26 mouse cellular contexts compared by ENCODE assay signal in genomic region chr9:94694243-94694642, GRCm38 (mm10). TPM values are rescaled to one million over a fixed set of nuclear protein-coding genes. Genes with fewer than 3 reads are reported as not detected.
A peak's percentile ranks its signal among the peaks of the same experiment; 100 is the strongest.
DNase-seq lines count a peak whose midpoint lies in the region; ATAC-seq and TF ChIP-seq lines count a peak whose summit lies in the region.
"Had no signal": no experiment of that assay in that cellular context is flagged by ENCODE, and none has a peak within 500 bp of the region (broad histone marks: within the 10 kb centered on the region; RNA-seq: fewer than 3 reads in every experiment).

No protein-coding gene starts in this region.

- WGBS in heart, embryonic 14.5 days = 30% methylated on average over 4 of the region's 4 CpGs
- 43% methylated on average over 4 of the region's 4 CpGs for whole genome bisulfite sequencing in heart, embryonic 11.5 days (ENCODE audit: insufficient replicate concordance)
- 49% methylated on average over 4 of the region's 4 CpGs for WGBS in bone marrow, adult 2 months
- 19% methylated on average over 4 of the region's 4 CpGs for WGBS in liver, embryonic 13.5 days (ENCODE audit: insufficient replicate concordance)
- 94% methylated on average over 4 of the region's 4 CpGs for WGBS in forebrain, embryonic 11.5 days

- peak overlapping the region; percentile 2 to 65; a peak in 2 of 4 replicates for H3K27ac ChIP-seq in heart, embryonic 14.5 days (replicated peaks in 1 of 2; ENCODE audit: control insufficient read depth in 1 of 2, insufficient read depth in 1 of 2, low read depth in 2 of 2, low read length in 2 of 2)
- H3K27ac ChIP-seq in heart, embryonic 11.5 days (ENCODE audit: low read depth, low read length) = no peak overlapping the region
- H3K27ac ChIP-seq in bone marrow, adult 2 months (ENCODE audit: control insufficient read depth, insufficient read depth, low read depth, low read length, poor library complexity) = peak overlapping the region; percentile 23; the same call in 1 of the 2 replicates
- H3K27ac ChIP-seq in liver, embryonic 13.5 days = peak overlapping the region; percentile 77
- no peak overlapping the region for H3K27ac ChIP-seq in forebrain, embryonic 11.5 days (ENCODE audit: low read depth, low read length)
- H3K27ac ChIP-seq: embryonic facial prominence, embryonic 15.5 days; forebrain, embryonic 10.5 days; hindbrain, embryonic 14.5 days; kidney, postnatal 0 days; lung, embryonic 15.5 days; midbrain, embryonic 12.5 days; neural tube, embryonic 15.5 days had no signal

- H3K4me3 ChIP-seq in heart, embryonic 14.5 days (ENCODE audit: control insufficient read depth in 1 of 2, insufficient read depth in 1 of 2, low read depth in 1 of 2, low read length in 2 of 2) = no peak overlapping the region
- H3K4me3 ChIP-seq in heart, embryonic 11.5 days (ENCODE audit: low read depth, low read length) = no peak overlapping the region
- H3K4me3 ChIP-seq in bone marrow, adult 2 months (replicated peaks; ENCODE audit: control insufficient read depth, low read depth, low read length) = no peak overlapping the region
- H3K4me3 ChIP-seq in liver, embryonic 13.5 days (replicated peaks) = no peak overlapping the region
- no peak overlapping the region for H3K4me3 ChIP-seq in forebrain, embryonic 11.5 days (ENCODE audit: low read depth, low read length)
- H3K4me3 ChIP-seq: embryonic facial prominence, embryonic 15.5 days; forebrain, embryonic 10.5 days; lung, embryonic 15.5 days; midbrain, embryonic 12.5 days; neural tube, embryonic 15.5 days had no signal

- no peak for ATAC-seq in heart, embryonic 14.5 days (ENCODE audit: insufficient number of reproducible peaks, insufficient read depth, low FRiP score, low read depth)
- no peak for ATAC-seq in heart, embryonic 11.5 days (replicated peaks; ENCODE audit: insufficient number of reproducible peaks, low FRiP score, low TSS enrichment)
- ATAC-seq in liver, embryonic 13.5 days (ENCODE audit: low read depth) = peak; percentile 59
- peak; percentile 23 for ATAC-seq in megakaryocyte progenitor cell, adult 5-6 weeks (replicated peaks; ENCODE audit: poor library complexity)
- ATAC-seq in forebrain, embryonic 11.5 days (replicated peaks; ENCODE audit: low FRiP score) = no peak
- ATAC-seq: forebrain, postnatal 0 days; inflammation-experienced regulatory T-cells, adult 6 months had no signal

- TF ChIP-seq POLR2A in bone marrow, adult 2 months (IDR thresholded peaks at IDR 0.05; ENCODE audit: borderline replicate concordance, control insufficient read depth, low read depth, low read length) = no peak

- peaks cover 7 to 24% of the 10 kb centered on the region in 2 experiments for H3K4me1 ChIP-seq in heart, embryonic 14.5 days (ENCODE audit: control insufficient read depth in 2 of 2, insufficient read depth in 2 of 2, low read length in 2 of 2)
- peaks cover 13% of the 10 kb centered on the region for H3K4me1 ChIP-seq in heart, embryonic 11.5 days (ENCODE audit: control insufficient read depth, insufficient read depth, low read length)
- peaks cover 7% of the 10 kb centered on the region for H3K4me1 ChIP-seq in bone marrow, adult 2 months (ENCODE audit: control insufficient read depth, insufficient read depth, low read length)
- peaks cover 58% of the 10 kb centered on the region for H3K4me1 ChIP-seq in liver, embryonic 13.5 days (replicated peaks)
- H3K4me1 ChIP-seq in forebrain, embryonic 11.5 days (replicated peaks; ENCODE audit: control insufficient read depth, insufficient read depth, low read length) = no peaks in the 10 kb centered on the region
- H3K4me1 ChIP-seq: midbrain, embryonic 12.5 days had no signal

- H3K9me3 ChIP-seq in heart, embryonic 14.5 days (ENCODE audit: control insufficient read depth, low read length) = no peaks in the 10 kb centered on the region
- H3K9me3 ChIP-seq in heart, embryonic 11.5 days (replicated peaks; ENCODE audit: control insufficient read depth, low read length) = no peaks in the 10 kb centered on the region
- no peaks in the 10 kb centered on the region for H3K9me3 ChIP-seq in liver, embryonic 13.5 days (replicated peaks)
- no peaks in the 10 kb centered on the region for H3K9me3 ChIP-seq in forebrain, embryonic 11.5 days (ENCODE audit: control insufficient read depth, low read length)
- H3K9me3 ChIP-seq: embryonic facial prominence, embryonic 15.5 days; forebrain, embryonic 10.5 days; lung, embryonic 15.5 days; midbrain, embryonic 12.5 days; neural tube, embryonic 15.5 days had no signal

- H3K27me3 ChIP-seq in heart, embryonic 14.5 days (ENCODE audit: control insufficient read depth, insufficient read depth, low read length) = no peaks in the 10 kb centered on the region
- H3K27me3 ChIP-seq in heart, embryonic 11.5 days (ENCODE audit: control insufficient read depth, insufficient read depth, low read length) = no peaks in the 10 kb centered on the region
- H3K27me3 ChIP-seq in liver, embryonic 13.5 days = no peaks in the 10 kb centered on the region
- H3K27me3 ChIP-seq in forebrain, embryonic 11.5 days (ENCODE audit: control insufficient read depth, insufficient read depth, low read length) = no peaks in the 10 kb centered on the region
- H3K27me3 ChIP-seq: CH12.LX; embryonic facial prominence, embryonic 15.5 days; lung, embryonic 15.5 days; midbrain, embryonic 12.5 days; neural tube, embryonic 15.5 days had no signal

- H3K4me2 ChIP-seq in heart, embryonic 14.5 days (ENCODE audit: low read length) = no peak overlapping the region
- H3K4me2 ChIP-seq in heart, embryonic 11.5 days = no peak overlapping the region
- peak overlapping the region; percentile 43; the same call in 1 of the 2 replicates for H3K4me2 ChIP-seq in liver, embryonic 13.5 days
- no peak overlapping the region for H3K4me2 ChIP-seq in forebrain, embryonic 11.5 days (ENCODE audit: low read depth, low read length, severe bottlenecking)
- H3K4me2 ChIP-seq: embryonic facial prominence, embryonic 15.5 days; hindbrain, embryonic 14.5 days; lung, embryonic 15.5 days; midbrain, embryonic 12.5 days; neural tube, embryonic 15.5 days had no signal

- TF ChIP-seq CTCF in bone marrow, adult 2 months (IDR thresholded peaks at IDR 0.05; ENCODE audit: control insufficient read depth, insufficient read depth, low read length) = no peak

- no peak for DNase-seq in liver, embryonic 13.5 days
- DNase-seq in gastrocnemius, postnatal 4 days (ENCODE audit: low spot score in 2 of 2) = no peak
- no peak for DNase-seq in forebrain, embryonic 11.5 days (ENCODE audit: low spot score)
- DNase-seq: adrenal gland, postnatal 10 days; cerebellum, adult 8-10 months; forebrain, postnatal 0 days; gastrocnemius, postnatal 36 days; kidney, adult 18-20 months; layer of hippocampus, adult 9-11 months; right cerebral cortex, adult 18-20 months; right cerebral cortex, postnatal 4 days; thymus, postnatal 25 days had no signal

- H3K9ac ChIP-seq in heart, embryonic 14.5 days (ENCODE audit: low read length) = no peak overlapping the region
- no peak overlapping the region for H3K9ac ChIP-seq in heart, embryonic 11.5 days (ENCODE audit: low read depth, low read length)
- H3K9ac ChIP-seq in liver, embryonic 13.5 days = 0 out of 2 replicates have a peak overlapping the region, but pooled peaks have one; percentile 39
- no peak overlapping the region for H3K9ac ChIP-seq in forebrain, embryonic 11.5 days (ENCODE audit: low read length)
- H3K9ac ChIP-seq: embryonic facial prominence, embryonic 15.5 days; forebrain, postnatal 0 days; hindbrain, embryonic 14.5 days; lung, embryonic 15.5 days; midbrain, embryonic 12.5 days; neural tube, embryonic 15.5 days had no signal

- H3K36me3 ChIP-seq in heart, embryonic 14.5 days (ENCODE audit: control insufficient read depth, insufficient read depth, low read length) = no peaks in the 10 kb centered on the region
- no peaks in the 10 kb centered on the region for H3K36me3 ChIP-seq in heart, embryonic 11.5 days (ENCODE audit: control insufficient read depth, insufficient read depth, low read length)
- no peaks in the 10 kb centered on the region for H3K36me3 ChIP-seq in liver, embryonic 13.5 days
- H3K36me3 ChIP-seq in forebrain, embryonic 11.5 days (ENCODE audit: control insufficient read depth, insufficient read depth, low read length) = no peaks in the 10 kb centered on the region
- H3K36me3 ChIP-seq: embryonic facial prominence, embryonic 15.5 days; forebrain, embryonic 10.5 days; G1E; lung, embryonic 15.5 days; midbrain, embryonic 12.5 days; neural tube, embryonic 15.5 days had no signal

RNA-seq across cellular contexts. Expression of gene Slc9a9, which starts 24.5 kb away (rescaled TPM):
- polyA plus RNA-seq in heart, embryonic 14.5 days (2014; fragmentation: Nextera tagmentation; extraction: Ambion mirVana) = 3.5 and 4.7 TPM in 2 replicates
- polyA plus RNA-seq in heart, embryonic 11.5 days (2014; fragmentation: Nextera tagmentation; extraction: Ambion mirVana) = 4.1 and 4.4 TPM in 2 replicates
- 2.5 and 6.5 TPM in 2 replicates for polyA plus RNA-seq in bone marrow, adult 2 months (2011; ENCODE audit: insufficient read depth, insufficient read length, low replicate concordance, missing spikeins)
- 1.6 and 2.3 TPM in 2 replicates for polyA plus RNA-seq in liver, embryonic 13.5 days (2015; fragmentation: Nextera tagmentation; extraction: Ambion mirVana)
- 7.2 and 8.5 TPM in 2 replicates for total RNA-seq in megakaryocyte progenitor cell, adult 5-6 weeks (2015)
- 5.9 and 11.7 TPM in 2 replicates for total RNA-seq in megakaryocyte progenitor cell, adult 5-6 weeks (2017)
- 1 to 10 TPM; 8.4 to 8.5 TPM for total RNA-seq in gastrocnemius, postnatal 4 days (2021)
- polyA plus RNA-seq in forebrain, embryonic 11.5 days (2014; fragmentation: Nextera tagmentation; extraction: Ambion mirVana) = 1.6 and 2.0 TPM in 2 replicates
- total RNA-seq: CH12.LX had no signal
- polyA plus RNA-seq: G1E had no signal

Comparison
In these comparisons a context has a peak if more than half of its experiments do, and no peak if none do; other contexts are left out.
1. H3K27ac ChIP-seq: peak in heart, embryonic 14.5 days (2 of 2), bone marrow, adult 2 months (single experiment) and liver, embryonic 13.5 days (single experiment); none in heart, embryonic 11.5 days (single experiment) and forebrain, embryonic 11.5 days (single experiment).
2. ATAC-seq: peak in liver, embryonic 13.5 days (single experiment) and megakaryocyte progenitor cell, adult 5-6 weeks (single experiment); none in heart, embryonic 14.5 days (single experiment), heart, embryonic 11.5 days (single experiment) and forebrain, embryonic 11.5 days (single experiment).